In the genomic region with DNA sequence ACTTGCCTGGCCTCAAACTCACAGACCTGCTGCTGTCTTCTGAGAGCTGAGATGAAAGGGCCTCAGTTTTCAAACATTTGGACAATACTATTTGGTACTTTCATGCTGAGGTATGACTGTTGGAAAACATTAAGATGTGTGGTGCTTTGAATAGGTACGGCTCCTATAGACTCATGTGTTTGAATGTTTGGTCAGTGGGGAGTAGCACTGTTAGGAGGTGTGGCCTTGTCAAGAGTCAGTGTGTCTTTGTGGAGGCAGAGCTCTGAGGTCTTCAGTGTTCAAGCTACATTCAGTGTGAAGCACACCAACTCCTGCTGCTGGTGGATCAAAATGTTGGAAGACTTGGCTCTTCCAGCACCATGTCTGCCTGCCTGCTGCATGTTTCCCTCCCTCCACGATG, we compare ENCODE assay signal across 22 mouse cellular contexts. TPM values are rescaled to one million over a fixed set of nuclear protein-coding genes. Genes with fewer than 3 reads are reported as not detected.
A peak's percentile ranks its signal among the peaks of the same experiment; 100 is the strongest.
DNase-seq lines count a peak whose midpoint lies in the region; ATAC-seq and TF ChIP-seq lines count a peak whose summit lies in the region.
"Had no signal": no experiment of that assay in that cellular context is flagged by ENCODE, and none has a peak within 500 bp of the region (broad histone marks: within the 10 kb centered on the region; RNA-seq: fewer than 3 reads in every experiment).

No protein-coding gene starts in this region.

- 72% methylated on average over 2 of the region's 2 CpGs for WGBS in stomach, embryonic 15.5 days
- WGBS in stomach, embryonic 16.5 days = 70% methylated on average over 2 of the region's 2 CpGs
- 54% methylated on average over 2 of the region's 2 CpGs for WGBS in stomach, postnatal 0 days
- 68% methylated on average over 2 of the region's 2 CpGs for WGBS in intestine, embryonic 15.5 days

- no peak overlapping the region for H3K9ac ChIP-seq in stomach, embryonic 15.5 days
- no peak overlapping the region for H3K9ac ChIP-seq in stomach, embryonic 16.5 days (ENCODE audit: low read length)
- no peak overlapping the region for H3K9ac ChIP-seq in stomach, postnatal 0 days (ENCODE audit: low read length)
- no peak overlapping the region for H3K9ac ChIP-seq in intestine, embryonic 15.5 days

- H3K9me3 ChIP-seq in stomach, embryonic 15.5 days = no peaks in the 10 kb centered on the region
- H3K9me3 ChIP-seq in stomach, embryonic 16.5 days (replicated peaks; ENCODE audit: control insufficient read depth, low read length) = no peaks in the 10 kb centered on the region
- H3K9me3 ChIP-seq in stomach, postnatal 0 days (ENCODE audit: control insufficient read depth, low read length) = no peaks in the 10 kb centered on the region
- no peaks in the 10 kb centered on the region for H3K9me3 ChIP-seq in intestine, embryonic 15.5 days
- H3K9me3 ChIP-seq: G1E had no signal

- peak; percentile 68; the same call in 1 of the 2 replicates for ATAC-seq in stomach, embryonic 15.5 days (ENCODE audit: insufficient read depth, low FRiP score, low read depth)
- peak; percentile 75; the same call in 1 of the 2 replicates for ATAC-seq in stomach, embryonic 16.5 days (ENCODE audit: insufficient read depth, low FRiP score)
- 0 out of 2 replicates have a peak, but pooled peaks have one; percentile 35 for ATAC-seq in stomach, postnatal 0 days (ENCODE audit: low FRiP score, low TSS enrichment)
- ATAC-seq in intestine, embryonic 15.5 days = no peak
- ATAC-seq: activated CD4-positive, CD25-positive, alpha-beta regulatory T cell, adult 4 months; CD4-positive, CD25-positive, alpha-beta regulatory T cell, adult 4 months; Patski had no signal

- peaks cover 22% of the 10 kb centered on the region; the same call in 1 of the 2 replicates for H3K4me1 ChIP-seq in stomach, embryonic 15.5 days
- peaks cover 26% of the 10 kb centered on the region for H3K4me1 ChIP-seq in stomach, embryonic 16.5 days (ENCODE audit: control insufficient read depth, insufficient read depth, low read length)
- H3K4me1 ChIP-seq in stomach, postnatal 0 days (replicated peaks; ENCODE audit: control insufficient read depth, insufficient read depth) = no peaks in the 10 kb centered on the region
- H3K4me1 ChIP-seq in intestine, embryonic 15.5 days (replicated peaks) = peaks cover 18% of the 10 kb centered on the region

- DNase-seq in heart, adult 11 months = peak; percentile 49
- no peak for DNase-seq in heart, postnatal 14 days
- DNase-seq in stomach, postnatal 0 days (ENCODE audit: low spot score) = peak; percentile 20
- no peak for DNase-seq in left cerebral cortex, postnatal 36 days (ENCODE audit: low spot score in 2 of 2)
- no peak for DNase-seq in frontal cortex, postnatal 14 days (ENCODE audit: low spot score in 2 of 2)
- DNase-seq: adrenal gland, adult 2 months; adrenal gland, adult 8-10 months; adrenal gland, postnatal 10 days; adrenal gland, postnatal 14 days; adrenal gland, postnatal 25 days; adrenal gland, postnatal 36 days; B cell, adult 2 months; cerebellum, adult 11 months; cerebellum, adult 11-12 months had no signal

- H3K36me3 ChIP-seq in stomach, embryonic 15.5 days = no peaks in the 10 kb centered on the region
- H3K36me3 ChIP-seq in stomach, embryonic 16.5 days (ENCODE audit: control insufficient read depth, insufficient read depth, low read length) = no peaks in the 10 kb centered on the region
- H3K36me3 ChIP-seq in stomach, postnatal 0 days (ENCODE audit: control insufficient read depth, insufficient read depth, low read length) = no peaks in the 10 kb centered on the region
- H3K36me3 ChIP-seq in intestine, embryonic 15.5 days = no peaks in the 10 kb centered on the region

- intact Hi-C loops in heart, postnatal 14 days (cut with DNase I) = no loop called here
- intact Hi-C loops in left cerebral cortex, postnatal 36 days (cut with DNase I) = no loop called here

- no peak for TF ChIP-seq CTCF in stomach, postnatal 0 days (IDR thresholded peaks at IDR 0.05; ENCODE audit: low read depth)

- no peak overlapping the region for H3K4me2 ChIP-seq in stomach, embryonic 15.5 days
- H3K4me2 ChIP-seq in stomach, embryonic 16.5 days (ENCODE audit: low read depth, low read length) = no peak overlapping the region
- H3K4me2 ChIP-seq in stomach, postnatal 0 days (replicated peaks; ENCODE audit: low read depth) = no peak overlapping the region
- H3K4me2 ChIP-seq in intestine, embryonic 15.5 days (replicated peaks) = no peak overlapping the region

- H3K27me3 ChIP-seq in stomach, embryonic 15.5 days (replicated peaks) = no peaks in the 10 kb centered on the region
- no peaks in the 10 kb centered on the region for H3K27me3 ChIP-seq in stomach, embryonic 16.5 days (ENCODE audit: control insufficient read depth, insufficient read depth, low read length)
- H3K27me3 ChIP-seq in stomach, postnatal 0 days (ENCODE audit: control insufficient read depth, insufficient read depth, low read length) = no peaks in the 10 kb centered on the region
- no peaks in the 10 kb centered on the region for H3K27me3 ChIP-seq in intestine, embryonic 15.5 days (replicated peaks)
- H3K27me3 ChIP-seq: CH12.LX, Patski had no signal

- TF ChIP-seq EP300 in stomach, postnatal 0 days (optimal IDR thresholded peaks at IDR 0.05) = no peak

- no peak overlapping the region for H3K27ac ChIP-seq in stomach, embryonic 15.5 days
- no peak overlapping the region for H3K27ac ChIP-seq in stomach, embryonic 16.5 days (ENCODE audit: low read length)
- no peak overlapping the region for H3K27ac ChIP-seq in stomach, postnatal 0 days (replicated peaks)
- no peak overlapping the region for H3K27ac ChIP-seq in intestine, embryonic 15.5 days

- no peak overlapping the region for H3K4me3 ChIP-seq in stomach, embryonic 15.5 days (replicated peaks)
- no peak overlapping the region for H3K4me3 ChIP-seq in stomach, embryonic 16.5 days (replicated peaks; ENCODE audit: low read length)
- no peak overlapping the region for H3K4me3 ChIP-seq in stomach, postnatal 0 days (ENCODE audit: low read depth, low read length)
- H3K4me3 ChIP-seq in intestine, embryonic 15.5 days (replicated peaks) = no peak overlapping the region

RNA-seq across cellular contexts. Expression of a gene that starts 13.8 kb away (rescaled TPM):
- 10 to 100 TPM; 17.4 to 18.6 TPM for total RNA-seq in heart, postnatal 14 days (2021)
- 19.5 and 22.9 TPM in 2 replicates for polyA plus RNA-seq in stomach, embryonic 15.5 days (2015; fragmentation: Nextera tagmentation; extraction: Ambion mirVana)
- polyA plus RNA-seq in stomach, embryonic 16.5 days (2015; fragmentation: Nextera tagmentation; extraction: Ambion mirVana) = 16.8 and 17.4 TPM in 2 replicates
- 9.9 and 10.0 TPM in 2 replicates for polyA plus RNA-seq in stomach, postnatal 0 days (2015; fragmentation: Nextera tagmentation; extraction: Ambion mirVana)
- 10 to 100 TPM; 40.6 to 50.6 TPM for total RNA-seq in left cerebral cortex, postnatal 36 days (2021)
- 16.9 and 18.8 TPM in 2 replicates for polyA plus RNA-seq in intestine, embryonic 15.5 days (2015; fragmentation: Nextera tagmentation; extraction: Ambion mirVana)

RNA-seq across cellular contexts. Expression of a gene that starts 14.2 kb away (rescaled TPM):
- 10 to 100 TPM; 47.5 to 48.8 TPM for total RNA-seq in heart, postnatal 14 days (2021)
- polyA plus RNA-seq in stomach, embryonic 15.5 days (2015; fragmentation: Nextera tagmentation; extraction: Ambion mirVana) = 51.9 and 55.5 TPM in 2 replicates
- polyA plus RNA-seq in stomach, embryonic 16.5 days (2015; fragmentation: Nextera tagmentation; extraction: Ambion mirVana) = 54.4 and 63.1 TPM in 2 replicates
- 43.4 and 47.2 TPM in 2 replicates for polyA plus RNA-seq in stomach, postnatal 0 days (2015; fragmentation: Nextera tagmentation; extraction: Ambion mirVana)
- total RNA-seq in left cerebral cortex, postnatal 36 days (2021) = 10 to 100 TPM; 32.4 to 35.4 TPM
- 54.5 and 61.4 TPM in 2 replicates for polyA plus RNA-seq in intestine, embryonic 15.5 days (2015; fragmentation: Nextera tagmentation; extraction: Ambion mirVana)

Comparison
In these comparisons a context has a peak if more than half of its experiments do, and no peak if none do; other contexts are left out.
1. DNase-seq: peak in heart, adult 11 months (single experiment) and stomach, postnatal 0 days (single experiment); none in heart, postnatal 14 days (0 of 2), left cerebral cortex, postnatal 36 days (0 of 2) and frontal cortex, postnatal 14 days (0 of 2).